Mouse (Mus musculus): ENCODE results near the gene Trex1. TPM values are rescaled to one million over a fixed set of nuclear protein-coding genes. Genes with fewer than 3 reads are reported as not detected.
A peak's percentile ranks its signal among the peaks of the same experiment; 100 is the strongest.

The Trex1 gene
- total and polyA plus RNA-seq, 3 experiments = 12.6 to 55.2 (median 13.3) TPM

DNA sequence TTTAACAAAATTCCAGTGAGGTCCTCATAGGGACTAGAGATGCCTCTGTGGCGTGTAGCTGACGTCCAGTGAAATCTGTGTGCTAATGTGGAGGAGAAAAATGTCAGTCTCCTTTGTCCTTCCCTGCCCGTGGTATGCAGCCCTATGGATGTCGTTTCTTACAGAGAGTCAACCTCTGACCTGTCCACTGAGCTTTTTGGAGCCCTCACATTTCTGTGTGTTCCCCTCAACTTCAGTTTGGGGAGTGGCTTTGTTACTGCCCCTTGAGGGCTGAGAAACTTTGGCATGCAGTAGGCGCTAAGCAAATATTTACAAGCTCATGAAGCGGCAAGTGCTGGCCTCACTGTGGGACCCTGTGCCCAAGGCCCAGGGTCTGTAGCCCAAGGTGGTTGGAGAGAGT, 37.8 kb upstream of the Trex1 start:
- 54% methylated on average over 6 of the region's 6 CpGs for WGBS
- Histone ChIP-seq H3K4me1 (ENCODE audit: control insufficient read depth, insufficient read depth, low read length) (peaks cover 7% of the 10 kb centered on the region), H3K79me2 (replicated peaks; ENCODE audit: control insufficient read depth, insufficient read depth, low read length) (no peaks in the 10 kb centered on the region), H3K27ac (peak overlapping the region; percentile 72), H3K36me3 (ENCODE audit: control insufficient read depth, insufficient read depth, low read length) (no peaks in the 10 kb centered on the region), H3K4me3 (no peak overlapping the region), H3K9ac (ENCODE audit: low read depth, low read length) (no peak overlapping the region; the same call in 1 of the 2 replicates), H3K27me3 (ENCODE audit: control insufficient read depth, insufficient read depth, low read length) (no peaks in the 10 kb centered on the region)
- intact Hi-C loops (cut with DNase I) = no loop called here
- no peak for DNase-seq
- TF ChIP-seq POLR2A (IDR thresholded peaks at IDR 0.05; ENCODE audit: insufficient read depth, low read depth, low read length) (no peak), EP300 (IDR thresholded peaks at IDR 0.05; ENCODE audit: insufficient read depth, low read depth, low read length) (no peak), CTCF (IDR thresholded peaks at IDR 0.05) (no peak)

DNA sequence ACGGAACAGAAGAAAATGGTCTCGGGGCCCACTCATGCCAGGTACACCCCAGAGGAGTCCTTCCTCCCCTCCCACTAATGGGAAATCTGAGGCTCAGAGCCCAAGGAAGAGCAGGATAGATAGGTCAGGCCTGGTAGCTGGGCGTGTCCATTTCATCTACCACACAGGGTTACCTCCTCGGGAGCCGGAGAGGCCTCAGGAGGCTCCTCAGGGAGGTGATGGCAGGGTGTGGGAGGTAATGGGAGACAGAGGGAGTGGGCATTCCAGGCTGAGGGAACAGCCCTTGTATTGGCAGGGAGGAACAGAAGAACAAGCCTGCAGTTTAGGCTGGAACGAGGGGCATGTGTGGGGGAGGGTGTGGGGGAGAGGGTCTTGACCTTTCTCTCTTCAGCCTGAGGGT, 37.3 kb upstream of the Trex1 start:
- intact Hi-C loops (cut with DNase I) = no loop called here
- H3K79me2 ChIP-seq (replicated peaks; ENCODE audit: control insufficient read depth, insufficient read depth, low read length) = no peaks in the 10 kb centered on the region
- H3K27ac ChIP-seq = peak overlapping the region; percentile 72
- TF ChIP-seq CTCF (IDR thresholded peaks at IDR 0.05) (no peak), POLR2A (IDR thresholded peaks at IDR 0.05; ENCODE audit: insufficient read depth, low read depth, low read length) (no peak), EP300 (IDR thresholded peaks at IDR 0.05; ENCODE audit: insufficient read depth, low read depth, low read length) (no peak)
- peak in 1 of 2 experiments; percentile 23 for DNase-seq
- no peaks in the 10 kb centered on the region for H3K36me3 ChIP-seq (ENCODE audit: control insufficient read depth, insufficient read depth, low read length)
- peak overlapping the region; percentile 10; the same call in 1 of the 2 replicates for H3K9ac ChIP-seq (ENCODE audit: low read depth, low read length)
- H3K4me3 ChIP-seq = no peak overlapping the region; the same call in 1 of the 2 replicates
- no peaks in the 10 kb centered on the region for H3K27me3 ChIP-seq (ENCODE audit: control insufficient read depth, insufficient read depth, low read length)
- WGBS = 66% methylated on average over 6 of the region's 6 CpGs
- H3K4me1 ChIP-seq (ENCODE audit: control insufficient read depth, insufficient read depth, low read length) = peaks cover 7% of the 10 kb centered on the region

GRCm38 (mm10) chr9:109096251-109096661, 36.7 kb upstream of the Trex1 start:
- peak overlapping the region; percentile 72 for H3K27ac ChIP-seq

GRCm38 (mm10) chr9:109095137-109095982, 35.8 kb upstream of the Trex1 start, which contains the start of gene Plxnb1:
Plxnb1 (plus strand) TSS chr9:109095389.
- Histone ChIP-seq H3K4me1 (ENCODE audit: control insufficient read depth, insufficient read depth, low read length) (peaks cover 7% of the 10 kb centered on the region), H3K27me3 (ENCODE audit: control insufficient read depth, insufficient read depth, low read length) (no peaks in the 10 kb centered on the region)
- intact Hi-C loops (cut with DNase I) = no loop called here

More at GRCm38 (mm10) chr9:109096251-109096661, 36.7 kb upstream of the Trex1 start:
- peaks cover 7% of the 10 kb centered on the region for H3K4me1 ChIP-seq (ENCODE audit: control insufficient read depth, insufficient read depth, low read length)
- no peaks in the 10 kb centered on the region for H3K79me2 ChIP-seq (replicated peaks; ENCODE audit: control insufficient read depth, insufficient read depth, low read length)
- H3K36me3 ChIP-seq (ENCODE audit: control insufficient read depth, insufficient read depth, low read length) = no peaks in the 10 kb centered on the region
- no peak for TF ChIP-seq POLR2A (IDR thresholded peaks at IDR 0.05; ENCODE audit: insufficient read depth, low read depth, low read length)
- no peak for TF ChIP-seq EP300 (IDR thresholded peaks at IDR 0.05; ENCODE audit: insufficient read depth, low read depth, low read length)
- TF ChIP-seq CTCF (IDR thresholded peaks at IDR 0.05) = no peak
- no peaks in the 10 kb centered on the region for H3K27me3 ChIP-seq (ENCODE audit: control insufficient read depth, insufficient read depth, low read length)
- peak in 1 of 2 experiments; percentile 26 for DNase-seq
- intact Hi-C loops (cut with DNase I) = no loop called here
- H3K9ac ChIP-seq (ENCODE audit: low read depth, low read length) = peak overlapping the region; percentile 73
- peak overlapping the region; percentile 73 for H3K4me3 ChIP-seq
- WGBS = 50% methylated on average over 9 of the region's 9 CpGs

DNA sequence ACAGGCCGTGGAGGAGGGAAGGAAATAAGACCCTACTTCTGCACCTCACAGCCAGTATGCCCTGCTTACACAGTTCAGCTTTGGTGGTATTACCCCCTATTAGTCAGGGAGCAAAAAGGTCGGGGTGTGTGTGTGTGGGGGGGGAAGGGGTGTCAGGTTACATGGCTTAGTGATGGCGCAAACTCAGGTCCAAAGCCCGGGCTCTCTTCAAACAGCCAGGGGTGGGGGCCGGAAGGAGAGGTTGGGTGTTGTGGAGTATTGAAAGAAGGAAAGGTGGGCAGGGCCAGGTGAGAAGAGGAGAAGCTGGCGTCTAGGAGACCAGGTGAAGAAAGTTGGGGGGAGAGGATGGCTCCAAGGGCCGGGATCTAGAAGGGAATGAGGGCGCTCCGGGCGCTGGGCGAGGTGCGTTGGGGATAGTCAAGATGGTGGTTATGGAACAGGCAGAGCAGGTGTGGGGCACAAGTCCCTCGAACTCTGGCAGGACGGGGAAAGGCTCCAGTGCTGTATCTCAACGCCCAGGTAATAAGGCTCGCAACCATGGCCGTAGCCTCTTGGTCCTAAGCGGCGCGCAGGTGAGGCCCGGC, 35.1 kb upstream of the Trex1 start:
- Histone ChIP-seq H3K27ac (peak overlapping the region; percentile 72), H3K4me1 (ENCODE audit: control insufficient read depth, insufficient read depth, low read length) (peaks cover 7% of the 10 kb centered on the region), H3K79me2 (replicated peaks; ENCODE audit: control insufficient read depth, insufficient read depth, low read length) (no peaks in the 10 kb centered on the region), H3K4me3 (peak overlapping the region; percentile 73), H3K36me3 (ENCODE audit: control insufficient read depth, insufficient read depth, low read length) (no peaks in the 10 kb centered on the region), H3K27me3 (ENCODE audit: control insufficient read depth, insufficient read depth, low read length) (no peaks in the 10 kb centered on the region), H3K9ac (ENCODE audit: low read depth, low read length) (peak overlapping the region; percentile 41)
- WGBS = 10% methylated on average over 21 of the region's 21 CpGs
- intact Hi-C loops (cut with DNase I) = no loop called here
- TF ChIP-seq CTCF (IDR thresholded peaks at IDR 0.05) (no peak), EP300 (IDR thresholded peaks at IDR 0.05; ENCODE audit: insufficient read depth, low read depth, low read length) (no peak), POLR2A (IDR thresholded peaks at IDR 0.05; ENCODE audit: insufficient read depth, low read depth, low read length) (no peak)
- DNase-seq = no peak

More at GRCm38 (mm10) chr9:109095137-109095982, 35.8 kb upstream of the Trex1 start, which contains the start of gene Plxnb1:
- TF ChIP-seq CTCF (IDR thresholded peaks at IDR 0.05) = no peak
- TF ChIP-seq POLR2A (IDR thresholded peaks at IDR 0.05; ENCODE audit: insufficient read depth, low read depth, low read length) = 0 out of 2 replicates have a peak, but pooled peaks have one; percentile 32
- TF ChIP-seq EP300 (IDR thresholded peaks at IDR 0.05; ENCODE audit: insufficient read depth, low read depth, low read length) = no peak
- Histone ChIP-seq H3K79me2 (replicated peaks; ENCODE audit: control insufficient read depth, insufficient read depth, low read length) (no peaks in the 10 kb centered on the region), H3K27ac (peak within 1 kb of the TSS; percentile 72), H3K4me3 (peak within 1 kb of the TSS; percentile 73), H3K9ac (ENCODE audit: low read depth, low read length) (peak within 1 kb of the TSS; percentile 73), H3K36me3 (ENCODE audit: control insufficient read depth, insufficient read depth, low read length) (no peaks in the 10 kb centered on the region)
- under 1% methylated on average over 84 of the region's 102 CpGs for WGBS
- peak; percentile 76 to 79 for DNase-seq

All from heart, adult 2 months (tissue).